Mouse (Mus musculus) spleen, adult 2 months (tissue): ENCODE results near the gene Tmem88b. TPM values are rescaled to one million over a fixed set of nuclear protein-coding genes. Genes with fewer than 3 reads are reported as not detected.
"Not testable (repeated sequence)": the region's sequence is repeated elsewhere in the genome, so short reads cannot be mapped to it uniquely, and the experiment has no call there.

Experiments
- DNase-seq, 2 experiments: peaks; one replicate each; pipeline versions ENCODE4 v3.0.0 to v3.0.0-alpha.2; 2012 to 2021; ENCODE audit warnings: low spot score in 2 of 2, low read depth in 1 of 2
- H3K27ac ChIP-seq: fragments of 200-500 bp; 2 replicates; pipeline ENCODE4 v1.5.1; 2012; ENCODE audit warnings: low read length, inconsistent platforms; ENCODE audit not compliant: insufficient read depth
- H3K27me3 ChIP-seq: fragments of 200-500 bp; 2 replicates; pipeline ENCODE4 v1.6.1; 2012; ENCODE audit warnings: mild to moderate bottlenecking, moderate library complexity, low read length, inconsistent platforms; ENCODE audit not compliant: control insufficient read depth, insufficient read depth
- H3K36me3 ChIP-seq: fragments of 200-500 bp; 2 replicates; pipeline ENCODE4 v1.6.1; 2012; ENCODE audit warnings: mild to moderate bottlenecking, low read length, inconsistent platforms; ENCODE audit not compliant: control insufficient read depth, insufficient read depth
- H3K4me1 ChIP-seq: fragments of 200-500 bp; 2 replicates; pipeline ENCODE4 v1.6.1; 2011; ENCODE audit warnings: inconsistent platforms; ENCODE audit not compliant: control insufficient read depth, insufficient read depth, insufficient read length
- H3K4me3 ChIP-seq: fragments of 200-500 bp; 2 replicates; pipeline ENCODE4 v1.5.1; 2011; ENCODE audit warnings: mild to moderate bottlenecking, inconsistent platforms; ENCODE audit not compliant: insufficient read depth, insufficient read length; ENCODE audit errors: extremely low read depth
- CTCF ChIP-seq: fragments of 200-500 bp; IDR thresholded peaks from 2 replicates; pipeline ENCODE4 v1.5.1; 2011; ENCODE audit warnings: mild to moderate bottlenecking, inconsistent platforms; ENCODE audit not compliant: insufficient read depth, insufficient read length, insufficient replicate concordance; ENCODE audit errors: extremely low read depth
- POLR2A ChIP-seq: fragments of 200-500 bp; IDR thresholded peaks from 2 replicates; pipeline ENCODE4 v1.6.1; 2011; ENCODE audit warnings: low read depth, low read length, inconsistent platforms
- WGBS: fragments of 180-500 bp; shearing (Covaris S2); methylation state at CpG from one replicate; pipeline ENCODE4 v1.1.7; 2018; 5-methylcytosine and 5-hydroxymethylcytosine counted together
- polyA plus RNA-seq: library from polyadenylated mRNA; depleted of rRNA; stranded (reverse); fragments of >200 nt; gene quantifications from 2 replicates; pipeline ENCODE4 v1.2.3, GENCODE M21; 2012

The Tmem88b gene
- polyA plus RNA-seq, 1 experiment, result 0.16 TPM

GRCm38 (mm10) chr4:155745136-155745535 lies 40.5 kb downstream of the Tmem88b start:
- peaks cover 25% of the 10 kb centered on the region for H3K36me3 ChIP-seq
- H3K4me1 ChIP-seq, result no peaks in the 10 kb centered on the region
- H3K4me3 ChIP-seq, result no peak overlapping the region
- WGBS, result 94% methylated on average over 5 of the region's 5 CpGs
- TF ChIP-seq CTCF (no peak), POLR2A (no peak)
- no peak overlapping the region for H3K27ac ChIP-seq
- DNase-seq, result no peak
- H3K27me3 ChIP-seq, result no peaks in the 10 kb centered on the region

- peaks cover 27% of the 10 kb centered on the region for H3K36me3 ChIP-seq
- WGBS, result 88% methylated on average over 8 of the region's 8 CpGs
Observed at GRCm38 (mm10) chr4:155744474-155744873, 41.2 kb downstream of the Tmem88b start.

GRCm38 (mm10) chr4:155742684-155743083 lies 43.0 kb downstream of the Tmem88b start:
- TF ChIP-seq CTCF (no peak), POLR2A (no peak)
- Histone ChIP-seq H3K4me1 (no peaks in the 10 kb centered on the region), H3K27ac (no peak overlapping the region), H3K36me3 (peaks cover 19% of the 10 kb centered on the region), H3K4me3 (no peak overlapping the region), H3K27me3 (no peaks in the 10 kb centered on the region)
- 94% methylated on average over 5 of the region's 5 CpGs for WGBS
- DNase-seq, result no peak

More at GRCm38 (mm10) chr4:155744474-155744873, 41.2 kb downstream of the Tmem88b start:
- Histone ChIP-seq H3K27ac (no peak overlapping the region), H3K4me3 (no peak overlapping the region), H3K4me1 (no peaks in the 10 kb centered on the region), H3K27me3 (no peaks in the 10 kb centered on the region)
- no peak for TF ChIP-seq POLR2A
- TF ChIP-seq CTCF, result no peak
- DNase-seq, result no peak

- H3K27ac ChIP-seq, H3K27me3 ChIP-seq, H3K4me3 ChIP-seq, H3K4me1 ChIP-seq, DNase-seq: not testable (repeated sequence)
- WGBS, result 96% methylated on average over 10 of the region's 10 CpGs
- H3K36me3 ChIP-seq, result peaks cover 12% of the 10 kb centered on the region; the same call in 1 of the 2 replicates
Observed at GRCm38 (mm10) chr4:155740681-155741080, 45.0 kb downstream of the Tmem88b start.

GRCm38 (mm10) chr4:155739741-155740636 lies 45.7 kb downstream of the Tmem88b start:
- WGBS, result 95% methylated on average over 37 of the region's 37 CpGs
- Histone ChIP-seq H3K36me3 (peaks cover 12% of the 10 kb centered on the region; the same call in 1 of the 2 replicates), H3K4me1 (peaks cover 4% of the 10 kb centered on the region; the same call in 1 of the 2 replicates), H3K4me3 (no peak overlapping the region), H3K27ac (no peak overlapping the region), H3K27me3 (no peaks in the 10 kb centered on the region)
- DNase-seq, result no peak
- TF ChIP-seq POLR2A (no peak), CTCF (no peak)

- Histone ChIP-seq H3K4me1 (peaks cover 4% of the 10 kb centered on the region; the same call in 1 of the 2 replicates), H3K4me3 (no peak overlapping the region), H3K27ac (no peak overlapping the region), H3K36me3 (peaks cover 10% of the 10 kb centered on the region; the same call in 1 of the 2 replicates), H3K27me3 (no peaks in the 10 kb centered on the region)
- 92% methylated on average over 6 of the region's 6 CpGs for WGBS
- TF ChIP-seq CTCF (no peak), POLR2A (no peak)
- no peak for DNase-seq
Observed at GRCm38 (mm10) chr4:155739152-155739551, 46.5 kb downstream of the Tmem88b start.

- H3K36me3 ChIP-seq, result peaks cover 9% of the 10 kb centered on the region; the same call in 1 of the 2 replicates
- WGBS, result 70% methylated on average over 8 of the region's 8 CpGs
- H3K27me3 ChIP-seq, result no peaks in the 10 kb centered on the region
- TF ChIP-seq CTCF (no peak), POLR2A (no peak)
- H3K4me3 ChIP-seq, result no peak overlapping the region
- H3K27ac ChIP-seq, result no peak overlapping the region
- no peak for DNase-seq
- H3K4me1 ChIP-seq, result peaks cover 4% of the 10 kb centered on the region; the same call in 1 of the 2 replicates
Observed at GRCm38 (mm10) chr4:155738262-155738661, 47.4 kb downstream of the Tmem88b start.
